Mouse (Mus musculus): ENCODE measurements around the gene Vps37b. TPM values are rescaled to one million over a fixed set of nuclear protein-coding genes. Genes with fewer than 3 reads are reported as not detected.
A peak's percentile ranks its signal among the peaks of the same experiment; 100 is the strongest.

Gene Vps37b
- polyA plus RNA-seq, 1 experiment = 12.6 TPM

- peak overlapping the region; percentile 62 for H3K27ac ChIP-seq (ENCODE audit: insufficient read depth, low read length)
- TF ChIP-seq CTCF (IDR thresholded peaks at IDR 0.05; ENCODE audit: borderline replicate concordance, insufficient read depth, low read length) = no peak
- no peak for TF ChIP-seq POLR2A (IDR thresholded peaks at IDR 0.05; ENCODE audit: low read depth, low read length)
- H3K4me3 ChIP-seq (ENCODE audit: insufficient read depth, low read length) = no peak overlapping the region
- peaks cover 6% of the 10 kb centered on the region; the same call in 1 of the 2 replicates for H3K4me1 ChIP-seq (ENCODE audit: control insufficient read depth, insufficient read depth, low read length)
Measured at GRCm38 (mm10) chr5:124014791-124015251, 17.2 kb downstream of the Vps37b start.

- Histone ChIP-seq H3K4me3 (ENCODE audit: insufficient read depth, low read length) (no peak overlapping the region), H3K4me1 (ENCODE audit: control insufficient read depth, insufficient read depth, low read length) (peaks cover 6% of the 10 kb centered on the region; the same call in 1 of the 2 replicates), H3K27ac (ENCODE audit: insufficient read depth, low read length) (peak overlapping the region; percentile 62)
- TF ChIP-seq POLR2A (IDR thresholded peaks at IDR 0.05; ENCODE audit: low read depth, low read length) = no peak
- TF ChIP-seq CTCF (IDR thresholded peaks at IDR 0.05; ENCODE audit: borderline replicate concordance, insufficient read depth, low read length) = no peak
Measured at GRCm38 (mm10) chr5:124014180-124014579, 17.9 kb downstream of the Vps37b start.

- H3K4me3 ChIP-seq (ENCODE audit: insufficient read depth, low read length) = no peak overlapping the region
- no peak overlapping the region for H3K27ac ChIP-seq (ENCODE audit: insufficient read depth, low read length)
- H3K4me1 ChIP-seq (ENCODE audit: control insufficient read depth, insufficient read depth, low read length) = peaks cover 6% of the 10 kb centered on the region; the same call in 1 of the 2 replicates
- TF ChIP-seq CTCF (IDR thresholded peaks at IDR 0.05; ENCODE audit: borderline replicate concordance, insufficient read depth, low read length) = no peak
- TF ChIP-seq POLR2A (IDR thresholded peaks at IDR 0.05; ENCODE audit: low read depth, low read length) = no peak
Measured at GRCm38 (mm10) chr5:124013747-124014146, 18.3 kb downstream of the Vps37b start.

- no peak overlapping the region for H3K27ac ChIP-seq (ENCODE audit: insufficient read depth, low read length)
- no peak overlapping the region for H3K4me3 ChIP-seq (ENCODE audit: insufficient read depth, low read length)
- H3K4me1 ChIP-seq (ENCODE audit: control insufficient read depth, insufficient read depth, low read length) = peaks cover 7% of the 10 kb centered on the region; the same call in 1 of the 2 replicates
- TF ChIP-seq POLR2A (IDR thresholded peaks at IDR 0.05; ENCODE audit: low read depth, low read length) = no peak
- no peak for TF ChIP-seq CTCF (IDR thresholded peaks at IDR 0.05; ENCODE audit: borderline replicate concordance, insufficient read depth, low read length)
Measured at GRCm38 (mm10) chr5:124012885-124013284, 19.2 kb downstream of the Vps37b start.

GRCm38 (mm10) chr5:124011927-124012326 lies 20.1 kb downstream of the Vps37b start:
- H3K4me3 ChIP-seq (ENCODE audit: insufficient read depth, low read length) = no peak overlapping the region
- TF ChIP-seq POLR2A (IDR thresholded peaks at IDR 0.05; ENCODE audit: low read depth, low read length) (no peak), CTCF (IDR thresholded peaks at IDR 0.05; ENCODE audit: borderline replicate concordance, insufficient read depth, low read length) (no peak)
- H3K27ac ChIP-seq (ENCODE audit: insufficient read depth, low read length) = peak overlapping the region; percentile 49
- H3K4me1 ChIP-seq (ENCODE audit: control insufficient read depth, insufficient read depth, low read length) = peaks cover 15% of the 10 kb centered on the region

GRCm38 (mm10) chr5:124010910-124011655 lies 21.0 kb downstream of the Vps37b start:
- peak overlapping the region; percentile 49 for H3K27ac ChIP-seq (ENCODE audit: insufficient read depth, low read length)
- H3K4me3 ChIP-seq (ENCODE audit: insufficient read depth, low read length) = no peak overlapping the region
- no peak for TF ChIP-seq POLR2A (IDR thresholded peaks at IDR 0.05; ENCODE audit: low read depth, low read length)
- TF ChIP-seq CTCF (IDR thresholded peaks at IDR 0.05; ENCODE audit: borderline replicate concordance, insufficient read depth, low read length) = no peak
- peaks cover 15% of the 10 kb centered on the region for H3K4me1 ChIP-seq (ENCODE audit: control insufficient read depth, insufficient read depth, low read length)

GRCm38 (mm10) chr5:124010077-124010476 lies 22.0 kb downstream of the Vps37b start:
- TF ChIP-seq POLR2A (IDR thresholded peaks at IDR 0.05; ENCODE audit: low read depth, low read length) = no peak
- TF ChIP-seq CTCF (IDR thresholded peaks at IDR 0.05; ENCODE audit: borderline replicate concordance, insufficient read depth, low read length) = no peak
- Histone ChIP-seq H3K4me3 (ENCODE audit: insufficient read depth, low read length) (no peak overlapping the region), H3K27ac (ENCODE audit: insufficient read depth, low read length) (no peak overlapping the region), H3K4me1 (ENCODE audit: control insufficient read depth, insufficient read depth, low read length) (peaks cover 15% of the 10 kb centered on the region)

GRCm38 (mm10) chr5:124006891-124007491 lies 25.1 kb downstream of the Vps37b start:
- TF ChIP-seq CTCF (IDR thresholded peaks at IDR 0.05; ENCODE audit: borderline replicate concordance, insufficient read depth, low read length) (no peak), POLR2A (IDR thresholded peaks at IDR 0.05; ENCODE audit: low read depth, low read length) (no peak)
- peaks cover 11% of the 10 kb centered on the region for H3K4me1 ChIP-seq (ENCODE audit: control insufficient read depth, insufficient read depth, low read length)
- peak overlapping the region; percentile 60 for H3K27ac ChIP-seq (ENCODE audit: insufficient read depth, low read length)
- H3K4me3 ChIP-seq (ENCODE audit: insufficient read depth, low read length) = no peak overlapping the region

- TF ChIP-seq POLR2A (IDR thresholded peaks at IDR 0.05; ENCODE audit: low read depth, low read length) (no peak), CTCF (IDR thresholded peaks at IDR 0.05; ENCODE audit: borderline replicate concordance, insufficient read depth, low read length) (no peak)
- Histone ChIP-seq H3K4me3 (ENCODE audit: insufficient read depth, low read length) (no peak overlapping the region), H3K27ac (ENCODE audit: insufficient read depth, low read length) (no peak overlapping the region), H3K4me1 (ENCODE audit: control insufficient read depth, insufficient read depth, low read length) (peaks cover 9% of the 10 kb centered on the region)
Measured at GRCm38 (mm10) chr5:124006082-124006873, 25.8 kb downstream of the Vps37b start.

Data from embryonic fibroblast, embryonic 13.5 days (primary cell).